Mouse (Mus musculus) hindbrain, embryonic 11.5 days (tissue): Measurements from ENCODE around the gene Syt16. TPM values are rescaled to one million over a fixed set of nuclear protein-coding genes. Genes with fewer than 3 reads are reported as not detected.

Source experiments
- ATAC-seq: fragments of 200-750 bp; cut with Nextera tagmentation; 2 replicates; pipeline ENCODE4 v1.8.0; 2017; ENCODE audit warnings: mild to moderate bottlenecking, moderate TSS enrichment, moderate library complexity; ENCODE audit not compliant: low FRiP score
- DNase-seq: peaks from one replicate; pipeline ENCODE4 v3.0.0-alpha.2; 2015; ENCODE audit warnings: low spot score
- H3K27ac ChIP-seq: fragments of 300-500 bp; sonication (generic); 2 replicates; pipeline ENCODE4 v1.5.1; 2014; ENCODE audit warnings: mild to moderate bottlenecking, low read depth, low read length
- H3K27me3 ChIP-seq: fragments of 300-500 bp; sonication (generic); 2 replicates; pipeline ENCODE4 v1.6.1; 2014; ENCODE audit warnings: mild to moderate bottlenecking, low read length, moderate library complexity, mixed read lengths; ENCODE audit not compliant: control insufficient read depth, insufficient read depth
- H3K36me3 ChIP-seq: fragments of 300-500 bp; sonication (generic); 2 replicates; pipeline ENCODE4 v1.6.1; 2014; ENCODE audit warnings: mild to moderate bottlenecking, low read length, moderate library complexity, mixed read lengths; ENCODE audit not compliant: control insufficient read depth, insufficient read depth
- H3K4me1 ChIP-seq: fragments of 300-500 bp; sonication (generic); replicated peaks from 2 replicates; pipeline ENCODE4 v1.6.1; 2014; ENCODE audit warnings: low read length, mixed read lengths; ENCODE audit not compliant: control insufficient read depth, insufficient read depth
- H3K4me2 ChIP-seq: fragments of 300-500 bp; sonication (generic); replicated peaks from 2 replicates; pipeline ENCODE4 v1.6.1; 2014; ENCODE audit warnings: mild to moderate bottlenecking, low read depth, low read length
- H3K4me3 ChIP-seq: fragments of 300-500 bp; sonication (generic); 2 replicates; pipeline ENCODE4 v1.5.1; 2014; ENCODE audit warnings: low read depth, low read length
- H3K9ac ChIP-seq: fragments of 300-500 bp; sonication (generic); 2 replicates; pipeline ENCODE4 v1.6.1; 2014; ENCODE audit warnings: low read depth, low read length
- H3K9me3 ChIP-seq: fragments of 300-500 bp; sonication (generic); 2 replicates; pipeline ENCODE4 v1.6.1; 2016; ENCODE audit warnings: low read length; ENCODE audit not compliant: control insufficient read depth
- WGBS: fragments of 180-500 bp; shearing (Covaris S2); extraction: QIAGEN DNeasy Blood & Tissue Kit; methylation state at CpG from one replicate; pipeline ENCODE4 v1.1.7; 2014; 5-methylcytosine and 5-hydroxymethylcytosine counted together
- polyA plus RNA-seq: library from polyadenylated mRNA; unstranded; fragments of >200 nt; fragmentation: Nextera tagmentation; extraction: Ambion mirVana; gene quantifications from 2 replicates; pipeline ENCODE4 v1.2.1, GENCODE M21; 2014

The Syt16 gene
- polyA plus RNA-seq, 1 experiment from 2014 or later = 5.4 TPM

DNA sequence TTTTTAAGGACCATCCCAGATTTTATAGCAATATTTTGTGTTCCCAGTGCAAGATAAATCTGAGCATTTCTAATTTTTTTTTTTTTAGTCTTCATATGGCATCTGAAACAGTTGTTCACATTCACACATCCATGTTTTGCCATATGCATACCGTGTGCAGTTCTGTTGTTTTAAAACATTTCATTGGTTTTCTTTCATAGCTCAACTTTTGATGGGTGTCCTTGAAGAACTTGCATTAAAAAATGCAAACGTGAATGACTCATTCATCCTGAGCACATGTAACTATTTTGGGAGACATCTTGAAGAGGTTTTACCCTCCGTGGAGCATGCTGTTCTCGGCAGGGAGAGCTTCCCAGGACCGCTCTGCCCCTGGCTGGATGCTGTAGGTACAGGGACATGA lies 279.8 kb downstream of the Syt16 start:
- Histone ChIP-seq H3K4me3 (no peak overlapping the region), H3K4me1 (no peaks in the 10 kb centered on the region), H3K4me2 (no peak overlapping the region), H3K36me3 (no peaks in the 10 kb centered on the region), H3K27ac (no peak overlapping the region), H3K9ac (no peak overlapping the region), H3K9me3 (no peaks in the 10 kb centered on the region), H3K27me3 (no peaks in the 10 kb centered on the region)
- no peak for ATAC-seq
- 88% methylated on average over 5 of the region's 5 CpGs for WGBS
- no peak for DNase-seq

DNA sequence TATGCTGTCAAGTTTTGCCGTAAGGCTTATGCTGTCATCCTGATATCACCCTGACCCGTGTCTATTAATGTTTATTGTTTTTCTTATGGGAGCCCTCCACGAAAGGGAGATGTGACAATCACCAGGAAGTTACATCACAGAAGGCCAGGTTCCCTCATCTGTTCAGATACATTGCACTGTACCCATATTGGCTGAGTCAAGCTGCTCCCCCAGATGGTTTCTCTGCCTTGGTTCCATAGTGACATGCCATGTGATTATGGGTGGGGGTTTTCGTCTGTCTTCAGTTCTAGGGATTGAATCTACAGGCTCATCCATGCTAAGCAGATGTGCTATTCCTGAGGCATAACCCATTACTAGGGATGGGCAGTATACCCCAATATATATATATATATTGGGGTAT lies 283.9 kb downstream of the Syt16 start:
- DNase-seq (no peak), ATAC-seq (no peak)
- Histone ChIP-seq H3K4me1 (no peaks in the 10 kb centered on the region), H3K27me3 (peaks cover 9% of the 10 kb centered on the region; the same call in 1 of the 2 replicates), H3K36me3 (no peaks in the 10 kb centered on the region), H3K27ac (no peak overlapping the region), H3K4me2 (no peak overlapping the region), H3K9me3 (no peaks in the 10 kb centered on the region), H3K4me3 (no peak overlapping the region), H3K9ac (no peak overlapping the region)
- 85% methylated on average over 4 of the region's 4 CpGs for WGBS

DNA sequence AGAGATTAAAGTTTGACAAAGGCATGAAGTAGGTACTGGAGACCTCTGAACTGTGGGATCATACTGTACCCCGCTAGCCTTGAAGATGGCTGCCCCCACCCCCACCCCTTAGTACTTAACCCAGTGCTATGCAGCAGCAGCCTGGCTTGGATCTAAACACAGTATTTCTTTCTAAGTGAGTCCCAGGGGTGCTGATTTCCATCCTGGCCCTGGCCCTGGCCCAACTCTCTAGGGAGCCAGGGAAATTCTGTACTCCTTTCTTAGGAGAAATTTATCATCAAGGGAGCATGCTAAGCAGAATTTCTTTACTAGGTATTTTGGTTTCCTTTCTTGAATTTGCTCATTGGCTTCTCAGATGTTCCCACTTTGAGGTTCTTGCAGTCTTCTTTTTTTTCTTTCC lies 285.4 kb downstream of the Syt16 start:
- H3K4me1 ChIP-seq = no peaks in the 10 kb centered on the region
- H3K27me3 ChIP-seq = peaks cover 9% of the 10 kb centered on the region; the same call in 1 of the 2 replicates
- no peaks in the 10 kb centered on the region for H3K9me3 ChIP-seq
- no peak for ATAC-seq
- H3K36me3 ChIP-seq = no peaks in the 10 kb centered on the region
- no peak overlapping the region for H3K4me2 ChIP-seq
- no peak overlapping the region for H3K9ac ChIP-seq
- H3K27ac ChIP-seq = no peak overlapping the region
- no peak overlapping the region for H3K4me3 ChIP-seq
- 77% methylated on average over 1 of the region's 1 CpGs for WGBS
- DNase-seq = no peak

DNA sequence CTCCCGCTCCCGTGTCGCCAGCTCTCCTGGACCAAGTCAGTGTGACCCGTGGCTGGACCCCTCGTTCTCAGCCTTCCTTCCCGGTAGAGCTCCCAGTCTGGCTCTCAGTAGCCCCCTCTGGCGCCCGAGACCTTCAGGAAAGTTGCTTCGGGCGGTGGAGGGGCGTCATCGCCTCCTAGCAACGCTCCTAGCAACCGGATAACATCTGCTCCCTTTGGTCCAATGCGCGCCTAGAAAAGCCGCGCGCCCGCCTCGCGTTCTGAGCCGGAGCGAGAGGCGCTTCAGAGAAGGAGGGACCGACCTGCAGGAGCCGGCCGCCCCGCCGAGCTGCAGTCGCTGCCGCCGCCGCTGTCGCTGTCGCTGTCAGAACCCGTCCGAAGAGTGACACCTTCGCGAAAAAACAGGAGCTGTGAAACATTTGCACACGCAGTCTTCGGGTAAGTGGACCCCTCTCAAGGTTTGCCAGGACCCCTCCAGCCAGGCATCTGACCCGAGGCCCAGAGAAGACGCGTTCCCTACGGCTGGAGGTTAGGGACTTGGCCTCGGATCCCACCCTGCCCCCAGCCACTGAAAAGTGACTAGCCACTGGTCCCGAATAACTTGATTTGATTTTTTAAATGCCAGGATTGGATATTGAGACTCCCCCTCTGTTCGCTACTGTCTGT lies 286.7 kb downstream of the Syt16 start:
- Histone ChIP-seq H3K9me3 (no peaks in the 10 kb centered on the region), H3K27me3 (peaks cover 9% of the 10 kb centered on the region; the same call in 1 of the 2 replicates), H3K4me3 (peak overlapping the region; percentile 41), H3K4me1 (no peaks in the 10 kb centered on the region), H3K27ac (no peak overlapping the region), H3K9ac (0 out of 2 replicates have a peak overlapping the region, but pooled peaks have one; percentile 27), H3K4me2 (peak overlapping the region; percentile 78), H3K36me3 (no peaks in the 10 kb centered on the region)
- WGBS = 1% methylated on average over 48 of the region's 49 CpGs
- ATAC-seq (peak; percentile 97), DNase-seq (peak; percentile 97)

DNA sequence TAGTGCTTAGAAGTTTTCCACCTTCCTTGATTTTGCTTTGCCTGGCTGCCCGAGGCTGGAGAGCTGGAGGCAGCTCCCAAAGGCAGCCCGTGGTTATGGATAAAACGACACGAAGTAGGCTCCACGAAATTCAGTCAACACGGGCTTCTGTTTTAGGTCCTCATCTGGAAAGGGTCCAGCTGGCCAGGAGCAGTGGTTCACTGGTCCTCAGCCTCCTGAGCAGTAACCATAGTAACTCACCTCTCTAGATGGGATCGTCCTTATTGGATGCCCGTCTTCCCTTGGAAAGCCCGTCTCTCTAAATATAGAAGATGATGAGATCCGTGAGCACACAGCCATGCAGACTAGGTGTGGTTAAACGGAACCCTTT lies 287.2 kb downstream of the Syt16 start:
- Histone ChIP-seq H3K4me3 (peak overlapping the region; percentile 41), H3K4me1 (no peaks in the 10 kb centered on the region), H3K27me3 (peaks cover 9% of the 10 kb centered on the region; the same call in 1 of the 2 replicates), H3K9ac (0 out of 2 replicates have a peak overlapping the region, but pooled peaks have one; percentile 27), H3K4me2 (peak overlapping the region; percentile 78), H3K9me3 (no peaks in the 10 kb centered on the region), H3K27ac (no peak overlapping the region), H3K36me3 (no peaks in the 10 kb centered on the region)
- 5% methylated on average over 11 of the region's 11 CpGs for WGBS
- ATAC-seq = peak; percentile 21
- DNase-seq = peak; percentile 31

DNA sequence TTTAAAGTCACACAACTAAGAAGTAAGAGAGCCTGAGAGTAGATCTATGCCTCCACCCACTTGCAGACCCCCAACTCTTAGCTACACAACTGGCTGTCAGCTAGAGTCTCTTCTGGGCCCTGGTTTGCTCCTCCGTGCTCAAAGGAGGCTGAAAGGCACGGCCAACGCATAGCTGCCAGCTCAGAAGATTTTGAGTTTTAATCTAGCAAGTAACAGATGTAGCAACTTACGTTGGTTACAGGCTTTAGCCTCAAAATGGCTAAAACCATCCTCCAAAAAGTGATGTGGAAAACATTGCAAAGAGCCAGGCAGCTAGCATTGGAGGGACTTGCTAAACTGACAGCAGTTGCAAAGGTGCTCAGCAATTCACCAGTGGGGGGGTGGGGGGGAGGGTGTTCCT lies 293.5 kb downstream of the Syt16 start:
- H3K36me3 ChIP-seq = no peaks in the 10 kb centered on the region
- no peak overlapping the region for H3K9ac ChIP-seq
- no peak overlapping the region for H3K4me2 ChIP-seq
- WGBS = 85% methylated on average over 4 of the region's 4 CpGs
- no peaks in the 10 kb centered on the region for H3K4me1 ChIP-seq
- no peaks in the 10 kb centered on the region for H3K9me3 ChIP-seq
- no peak overlapping the region for H3K4me3 ChIP-seq
- no peak for ATAC-seq
- H3K27me3 ChIP-seq = no peaks in the 10 kb centered on the region
- H3K27ac ChIP-seq = no peak overlapping the region
- no peak for DNase-seq

DNA sequence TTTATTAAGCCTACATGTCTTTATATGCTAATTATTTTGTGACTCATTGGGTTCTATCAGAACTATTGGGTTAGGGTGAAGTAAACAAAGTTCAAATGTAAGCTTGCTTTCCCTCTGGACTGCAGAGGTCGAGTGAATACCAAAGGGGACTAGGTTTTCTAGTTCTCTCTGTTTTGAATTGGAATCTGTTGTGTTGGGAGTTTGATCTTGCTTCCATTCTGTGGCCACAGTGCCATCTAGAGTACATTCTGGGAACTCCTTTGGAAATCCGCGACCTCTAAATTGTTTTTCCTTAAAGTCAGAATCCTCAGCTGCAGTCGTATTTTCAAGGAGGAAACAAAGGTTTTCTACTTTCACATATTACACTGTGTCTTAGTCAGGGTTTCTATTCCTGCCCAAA lies 296.2 kb downstream of the Syt16 start:
- no peaks in the 10 kb centered on the region for H3K9me3 ChIP-seq
- H3K36me3 ChIP-seq = no peaks in the 10 kb centered on the region
- H3K4me3 ChIP-seq = no peak overlapping the region
- H3K4me1 ChIP-seq = no peaks in the 10 kb centered on the region
- ATAC-seq (no peak), DNase-seq (peak; percentile 78)
- H3K4me2 ChIP-seq = no peak overlapping the region
- 7% methylated on average over 4 of the region's 4 CpGs for WGBS
- H3K27me3 ChIP-seq = no peaks in the 10 kb centered on the region
- no peak overlapping the region for H3K9ac ChIP-seq
- H3K27ac ChIP-seq = no peak overlapping the region

DNA sequence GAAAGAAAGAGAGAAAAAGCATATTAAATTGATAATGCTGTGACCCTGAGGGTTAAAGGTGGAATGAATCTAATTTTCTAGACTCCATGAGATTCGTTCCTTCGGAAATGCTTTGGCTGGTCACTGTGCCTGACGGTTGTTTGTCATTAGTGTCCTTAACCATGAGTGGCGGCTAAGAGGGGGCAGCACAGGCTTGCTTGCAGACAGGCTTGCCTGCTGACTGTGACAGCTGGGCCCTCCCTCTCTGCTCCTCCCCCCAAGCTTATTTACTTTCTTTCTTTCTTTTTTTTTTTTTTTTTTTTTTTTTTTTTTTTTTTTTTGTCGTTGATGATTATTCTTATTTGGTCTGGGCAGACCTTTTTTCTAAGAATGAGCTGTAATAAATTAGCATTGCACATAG lies 298.9 kb downstream of the Syt16 start:
- 52% methylated on average over 5 of the region's 5 CpGs for WGBS
- no peak for ATAC-seq
- Histone ChIP-seq H3K4me3 (no peak overlapping the region), H3K4me1 (no peaks in the 10 kb centered on the region), H3K27ac (no peak overlapping the region), H3K36me3 (no peaks in the 10 kb centered on the region), H3K27me3 (no peaks in the 10 kb centered on the region), H3K4me2 (no peak overlapping the region), H3K9me3 (no peaks in the 10 kb centered on the region), H3K9ac (no peak overlapping the region)
- no peak for DNase-seq

DNA sequence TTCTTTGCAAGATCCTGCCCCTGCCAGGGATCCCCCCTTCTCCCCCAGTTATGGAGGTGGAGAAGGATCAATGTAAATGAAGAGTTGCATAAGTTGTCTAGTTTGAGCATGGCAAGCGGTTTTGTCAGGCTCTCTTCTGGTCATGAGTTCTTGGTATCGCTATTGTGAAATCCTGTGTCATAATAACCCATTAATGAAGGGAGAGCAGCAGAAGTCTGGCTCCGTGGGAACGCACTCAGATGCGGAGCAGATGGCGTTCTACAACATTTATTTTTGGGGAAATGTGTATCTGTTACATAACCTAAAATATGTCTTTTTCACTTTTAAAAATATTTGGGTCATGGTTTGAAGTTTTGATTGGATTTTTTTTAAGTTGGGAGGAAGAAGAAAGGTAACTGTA lies 304.1 kb downstream of the Syt16 start:
- no peak overlapping the region for H3K4me2 ChIP-seq
- H3K27me3 ChIP-seq = no peaks in the 10 kb centered on the region
- DNase-seq (no peak), ATAC-seq (no peak)
- 94% methylated on average over 6 of the region's 6 CpGs for WGBS
- no peak overlapping the region for H3K9ac ChIP-seq
- no peak overlapping the region for H3K27ac ChIP-seq
- H3K36me3 ChIP-seq = no peaks in the 10 kb centered on the region
- H3K4me3 ChIP-seq = no peak overlapping the region
- no peaks in the 10 kb centered on the region for H3K9me3 ChIP-seq
- H3K4me1 ChIP-seq = no peaks in the 10 kb centered on the region
